20 mouse cellular contexts compared by ENCODE assay signal in the genomic region with DNA sequence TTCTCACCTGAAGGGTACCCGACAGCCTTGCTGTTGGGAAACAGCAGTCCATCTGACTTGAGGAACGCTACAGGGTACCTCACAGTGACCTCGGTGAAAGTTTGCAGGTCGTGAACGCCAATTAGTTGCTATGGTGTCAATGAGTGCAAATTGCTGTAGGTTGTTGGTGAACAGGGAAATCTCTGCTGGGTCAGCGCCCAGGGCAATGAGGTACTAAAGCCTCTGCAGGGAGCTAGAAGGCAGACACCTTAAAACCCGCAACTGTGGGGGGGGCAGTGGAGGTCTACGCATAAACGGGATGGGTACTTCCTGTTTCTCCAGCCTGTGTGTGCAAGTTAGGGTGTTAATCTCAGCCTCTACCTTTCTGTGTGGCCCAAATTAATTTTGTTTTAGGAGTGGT.
DNase-seq lines count a peak whose midpoint lies in the region; ATAC-seq lines count a peak whose summit lies in the region.
"Had no signal": no experiment of that assay in that cellular context is flagged by ENCODE, and none has a peak within 500 bp of the region (broad histone marks: within the 10 kb centered on the region; RNA-seq: fewer than 3 reads in every experiment).

No protein-coding gene starts in this region.

- no peaks in the 10 kb centered on the region for H3K36me3 ChIP-seq in limb, embryonic 11.5 days (ENCODE audit: control insufficient read depth, insufficient read depth, low read length)
- H3K36me3 ChIP-seq: heart, embryonic 15.5 days had no signal

- DNase-seq in kidney, postnatal 4 days, result peak; percentile 19 to 24
- DNase-seq in kidney, adult 11 months, result no peak
- peak; percentile 52 for DNase-seq in limb, embryonic 11.5 days (ENCODE audit: low spot score)
- no peak for DNase-seq in right cerebral cortex, postnatal 36 days (ENCODE audit: low spot score in 2 of 2)
- no peak for DNase-seq in MN1 (ENCODE audit: low spot score)
- DNase-seq: adrenal gland, postnatal 10 days; cerebellum, adult 11 months; cerebellum, adult 8-10 months; cerebellum, postnatal 25 days; forebrain, postnatal 0 days; gastrocnemius, adult 2 months; gastrocnemius, postnatal 25 days; heart, adult 2 months; heart, postnatal 14 days had no signal

- peak; percentile 63 for ATAC-seq in granulocyte monocyte progenitor cell, adult 5-6 weeks (replicated peaks; ENCODE audit: poor library complexity, severe bottlenecking)
- no peak for ATAC-seq in limb, embryonic 11.5 days (ENCODE audit: insufficient number of reproducible peaks, low FRiP score, low TSS enrichment, low read depth)
- ATAC-seq: forebrain, embryonic 13.5 days; forebrain, postnatal 0 days; intestine, embryonic 16.5 days had no signal

- H3K4me3 ChIP-seq in limb, embryonic 11.5 days (ENCODE audit: low read depth, low read length), result no peak overlapping the region
- H3K4me3 ChIP-seq: forebrain, embryonic 13.5 days; gastrocnemius, adult 2 months; heart, adult 2 months; heart, embryonic 15.5 days had no signal

- no peak overlapping the region for H3K9ac ChIP-seq in limb, embryonic 11.5 days (ENCODE audit: low read length)
- H3K9ac ChIP-seq: forebrain, embryonic 13.5 days; forebrain, postnatal 0 days; heart, embryonic 15.5 days; hindbrain, embryonic 14.5 days had no signal

- H3K27me3 ChIP-seq in limb, embryonic 11.5 days (ENCODE audit: control insufficient read depth, insufficient read depth, low read length), result no peaks in the 10 kb centered on the region
- H3K27me3 ChIP-seq: forebrain, embryonic 13.5 days; heart, embryonic 15.5 days had no signal

- no peaks in the 10 kb centered on the region for H3K9me3 ChIP-seq in limb, embryonic 11.5 days (ENCODE audit: control insufficient read depth, low read length)
- H3K9me3 ChIP-seq: forebrain, embryonic 13.5 days; heart, embryonic 15.5 days had no signal

- 22% methylated on average over 9 of the region's 9 CpGs for WGBS in limb, embryonic 11.5 days

- no peak overlapping the region for H3K27ac ChIP-seq in limb, embryonic 11.5 days (replicated peaks; ENCODE audit: low read depth, low read length)
- H3K27ac ChIP-seq: forebrain, embryonic 13.5 days; gastrocnemius, adult 2 months; heart, adult 2 months; heart, embryonic 15.5 days; hindbrain, embryonic 14.5 days had no signal

- H3K4me2 ChIP-seq in limb, embryonic 11.5 days (ENCODE audit: low read depth, severe bottlenecking), result no peak overlapping the region
- H3K4me2 ChIP-seq: forebrain, embryonic 13.5 days; heart, embryonic 11.5 days; heart, embryonic 15.5 days; hindbrain, embryonic 14.5 days had no signal

- H3K4me1 ChIP-seq in limb, embryonic 11.5 days (ENCODE audit: control insufficient read depth, insufficient read depth, low read length), result peaks cover 7% of the 10 kb centered on the region
- H3K4me1 ChIP-seq: forebrain, embryonic 13.5 days; heart, embryonic 15.5 days had no signal

Comparison
In these comparisons a context has a peak if more than half of its experiments do, and no peak if none do; other contexts are left out.
1. DNase-seq: peak in kidney, postnatal 4 days (2 of 2) and limb, embryonic 11.5 days (single experiment); none in kidney, adult 11 months (single experiment), right cerebral cortex, postnatal 36 days (0 of 2) and MN1 (single experiment).